In the genomic region with DNA sequence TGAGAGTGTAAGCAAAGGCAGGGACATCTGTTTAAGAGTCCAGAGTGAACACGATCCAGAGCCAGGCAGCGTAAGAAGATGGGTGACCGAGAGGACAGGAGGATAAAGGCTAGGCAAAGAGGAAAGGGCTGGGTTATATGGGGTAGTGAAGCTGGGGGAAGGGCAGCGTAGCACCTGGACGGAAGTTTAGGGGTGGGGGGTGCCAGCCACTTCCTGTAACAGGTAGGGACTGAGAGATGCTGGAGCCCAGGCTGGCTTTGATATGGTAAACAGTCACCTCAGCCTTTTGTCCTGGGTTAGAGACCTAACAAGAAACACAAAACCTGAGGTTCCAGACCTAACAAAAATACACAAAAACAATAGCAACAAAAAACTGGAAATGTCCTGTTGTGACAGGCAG, we compare ENCODE assay signal across 17 mouse cellular contexts. TPM values are rescaled to one million over a fixed set of nuclear protein-coding genes. Genes with fewer than 3 reads are reported as not detected.
DNase-seq lines count a peak whose midpoint lies in the region; ATAC-seq and TF ChIP-seq lines count a peak whose summit lies in the region.
"Had no signal": no experiment of that assay in that cellular context is flagged by ENCODE, and none has a peak within 500 bp of the region (broad histone marks: within the 10 kb centered on the region; RNA-seq: fewer than 3 reads in every experiment).

No protein-coding gene starts in this region.

- H3K9me3 ChIP-seq in heart, embryonic 15.5 days (replicated peaks): peaks cover 9% of the 10 kb centered on the region; the same call in 1 of the 2 replicates
- H3K9me3 ChIP-seq in ES-Bruce4 (replicated peaks; ENCODE audit: control insufficient read depth, insufficient read depth, low read length, poor library complexity, severe bottlenecking): no peaks in the 10 kb centered on the region; the same call in 1 of the 2 replicates
- peaks cover 26% of the 10 kb centered on the region for H3K9me3 ChIP-seq in limb, embryonic 14.5 days (ENCODE audit: control insufficient read depth, low read length)

- H3K4me3 ChIP-seq in heart, embryonic 15.5 days: no peak overlapping the region; the same call in 1 of the 2 replicates
- H3K4me3 ChIP-seq in ES-Bruce4 (ENCODE audit: low read depth, low read length): peak overlapping the region; percentile 20; the same call in 1 of the 2 replicates
- H3K4me3 ChIP-seq in limb, embryonic 14.5 days (replicated peaks; ENCODE audit: low read length): no peak overlapping the region; the same call in 1 of the 2 replicates

- H3K4me2 ChIP-seq in heart, embryonic 15.5 days: peak overlapping the region; percentile 22; the same call in 1 of the 2 replicates
- H3K4me2 ChIP-seq in limb, embryonic 14.5 days (replicated peaks; ENCODE audit: low read depth, low read length, severe bottlenecking): peak overlapping the region; percentile 23; the same call in 1 of the 2 replicates
- H3K4me2 ChIP-seq: hindbrain, embryonic 14.5 days had no signal

- H3K9ac ChIP-seq in heart, embryonic 15.5 days: no peak overlapping the region
- 0 out of 2 replicates have a peak overlapping the region, but pooled peaks have one; percentile 16 for H3K9ac ChIP-seq in ES-Bruce4 (ENCODE audit: low read depth, poor library complexity, severe bottlenecking)
- no peak overlapping the region for H3K9ac ChIP-seq in limb, embryonic 14.5 days (ENCODE audit: low read depth, low read length, severe bottlenecking)
- H3K9ac ChIP-seq: hindbrain, embryonic 14.5 days had no signal

- no peak for DNase-seq in heart, postnatal 4 days
- DNase-seq in CD4-positive helper T cell, adult 2 months (ENCODE audit: low read depth, low spot score): peak; percentile 19
- no peak for DNase-seq in limb, embryonic 14.5 days (ENCODE audit: low spot score)
- DNase-seq in ovary, postnatal 36 days (ENCODE audit: low spot score): no peak
- DNase-seq in layer of hippocampus, postnatal 36 days: no peak
- no peak for DNase-seq in urinary bladder, postnatal 14 days (ENCODE audit: low spot score)
- DNase-seq: adrenal gland, adult 2 months; cerebellum, adult 18-20 months; gastrocnemius, postnatal 14 days; left cerebral cortex, postnatal 4 days; lung, adult 18-20 months; midbrain, embryonic 14.5 days had no signal

- TF ChIP-seq EP300 in ES-Bruce4 (IDR thresholded peaks at IDR 0.05; ENCODE audit: insufficient read depth, low read depth, low read length): peak; percentile 98

- H3K27me3 ChIP-seq in heart, embryonic 15.5 days: no peaks in the 10 kb centered on the region
- H3K27me3 ChIP-seq in ES-Bruce4 (ENCODE audit: control insufficient read depth, insufficient read depth, low read length, poor library complexity, severe bottlenecking): no peaks in the 10 kb centered on the region
- H3K27me3 ChIP-seq in limb, embryonic 14.5 days (ENCODE audit: control insufficient read depth, insufficient read depth, low read length): no peaks in the 10 kb centered on the region
- H3K27me3 ChIP-seq: CH12.LX had no signal

- H3K4me1 ChIP-seq in heart, embryonic 15.5 days (replicated peaks): peaks cover 15% of the 10 kb centered on the region
- H3K4me1 ChIP-seq in ES-Bruce4 (ENCODE audit: control insufficient read depth, insufficient read depth, low read length): peaks cover 6% of the 10 kb centered on the region
- 0 out of 2 replicates have a peak, but pooled peaks cover 5% of the 10 kb centered on the region for H3K4me1 ChIP-seq in limb, embryonic 14.5 days (ENCODE audit: control insufficient read depth, insufficient read depth, low read length)

- no peak for TF ChIP-seq POLR2A in ES-Bruce4 (IDR thresholded peaks at IDR 0.05; ENCODE audit: insufficient read depth, low read length)
- TF ChIP-seq POLR2A in limb, embryonic 14.5 days (IDR thresholded peaks at IDR 0.05; ENCODE audit: borderline replicate concordance, extremely low read depth, insufficient read depth, insufficient read length): no peak

- H3K27ac ChIP-seq in heart, embryonic 15.5 days: no peak overlapping the region
- peak overlapping the region; percentile 29; the same call in 1 of the 2 replicates for H3K27ac ChIP-seq in ES-Bruce4 (ENCODE audit: insufficient read depth, low read length)
- no peak overlapping the region for H3K27ac ChIP-seq in limb, embryonic 14.5 days (replicated peaks; ENCODE audit: low read depth, low read length)
- H3K27ac ChIP-seq: hindbrain, embryonic 14.5 days; kidney, postnatal 0 days had no signal

- no peak for ATAC-seq in heart, embryonic 15.5 days (replicated peaks; ENCODE audit: insufficient number of reproducible peaks, insufficient read depth, low FRiP score, low read depth)
- no peak for ATAC-seq in limb, embryonic 14.5 days (ENCODE audit: low FRiP score, low read depth)

- H3K36me3 ChIP-seq in heart, embryonic 15.5 days: no peaks in the 10 kb centered on the region
- H3K36me3 ChIP-seq in ES-Bruce4 (ENCODE audit: control insufficient read depth, insufficient read depth, low read length, poor library complexity, severe bottlenecking): no peaks in the 10 kb centered on the region
- H3K36me3 ChIP-seq in limb, embryonic 14.5 days (ENCODE audit: control insufficient read depth, insufficient read depth, low read length): no peaks in the 10 kb centered on the region

- 63% methylated on average over 5 of the region's 5 CpGs for WGBS in heart, embryonic 15.5 days
- 66% methylated on average over 5 of the region's 5 CpGs for WGBS in limb, embryonic 14.5 days

- TF ChIP-seq CTCF in ES-Bruce4 (IDR thresholded peaks at IDR 0.05; ENCODE audit: low read depth, low read length): no peak

RNA-seq across cellular contexts. Expression of a gene that starts 29.5 kb away (rescaled TPM):
- polyA plus RNA-seq in heart, embryonic 15.5 days (2015; fragmentation: Nextera tagmentation; extraction: Ambion mirVana): 11.6 and 15.0 TPM in 2 replicates
- total RNA-seq in heart, postnatal 4 days (2021): 10 to 100 TPM; 42.9 to 47.6 TPM
- 78.4 and 81.5 TPM in 2 replicates for polyA plus RNA-seq in ES-Bruce4 (2011; ENCODE audit: insufficient read depth, insufficient read length, low read depth, missing spikeins)
- 30.9 and 35.9 TPM in 2 replicates for polyA plus RNA-seq in limb, embryonic 14.5 days (2012; rRNA removed)
- polyA plus RNA-seq in limb, embryonic 14.5 days (2014; fragmentation: Nextera tagmentation; extraction: Ambion mirVana): 28.7 and 32.7 TPM in 2 replicates
- total RNA-seq in layer of hippocampus, postnatal 36 days (2021): 10 to 100 TPM; 34.6 to 38.5 TPM
